Mouse (Mus musculus) heart, adult 2 months (tissue): ENCODE results near the gene Gm973. TPM values are rescaled to one million over a fixed set of nuclear protein-coding genes. Genes with fewer than 3 reads are reported as not detected.

Experiments
- DNase-seq, 2 experiments: peaks; one replicate each; pipeline ENCODE4 v3.0.0; 2021
- H3K27ac ChIP-seq: fragments of 200-600 bp; 2 replicates; pipeline ENCODE4 v1.8.1; 2022
- H3K27me3 ChIP-seq: fragments of 200-500 bp; 2 replicates; pipeline ENCODE4 v1.6.1; 2012; ENCODE audit warnings: mild to moderate bottlenecking, low read length, inconsistent platforms, mixed read lengths; ENCODE audit not compliant: control insufficient read depth, insufficient read depth
- H3K36me3 ChIP-seq: fragments of 200-500 bp; 2 replicates; pipeline ENCODE4 v1.6.1; 2012; ENCODE audit warnings: low read length, inconsistent platforms; ENCODE audit not compliant: control insufficient read depth, insufficient read depth
- H3K4me1 ChIP-seq: fragments of 200-500 bp; 2 replicates; pipeline ENCODE4 v1.6.1; 2011; ENCODE audit warnings: low read length; ENCODE audit not compliant: control insufficient read depth, insufficient read depth
- H3K4me3 ChIP-seq: fragments of 200-600 bp; 2 replicates; pipeline ENCODE4 v1.8.1; 2022
- H3K79me2 ChIP-seq: fragments of 200-500 bp; replicated peaks from 2 replicates; pipeline ENCODE4 v1.6.1; 2012; ENCODE audit warnings: mild to moderate bottlenecking, inconsistent platforms, low read length, moderate library complexity, mixed read lengths; ENCODE audit not compliant: control insufficient read depth, insufficient read depth
- H3K9ac ChIP-seq: fragments of 200-500 bp; 2 replicates; pipeline ENCODE4 v1.6.1; 2012; ENCODE audit warnings: low read depth, mild to moderate bottlenecking, control low read depth, inconsistent platforms, low read length, mixed read lengths
- CTCF ChIP-seq: fragments of 200-600 bp; IDR thresholded peaks from 2 replicates; pipeline ENCODE4 v1.8.1; 2022; ENCODE audit warnings: antibody characterized with exemption, mild to moderate bottlenecking, moderate library complexity
- EP300 ChIP-seq: fragments of 200-500 bp; IDR thresholded peaks from 2 replicates; pipeline ENCODE4 v1.6.1; 2011; ENCODE audit warnings: low read depth, low read length, control low read depth; ENCODE audit not compliant: insufficient read depth
- POLR2A ChIP-seq: fragments of 200-500 bp; IDR thresholded peaks from 2 replicates; pipeline ENCODE4 v1.6.1; 2011; ENCODE audit warnings: mild to moderate bottlenecking, low read depth, low read length, control low read depth; ENCODE audit not compliant: insufficient read depth
- WGBS: fragments of 180-500 bp; shearing (Covaris S2); methylation state at CpG from one replicate; pipeline ENCODE4 v1.1.7; 2018; 5-methylcytosine and 5-hydroxymethylcytosine counted together
- intact Hi-C: fragments of 180-260 bp; cut with DNase I; formaldehyde crosslinking; loops from one replicate; pipeline ENCODE4 v1.15.1; 2025
- polyA plus RNA-seq: library from polyadenylated mRNA; depleted of rRNA; stranded (reverse); fragments of >200 nt; gene quantifications from 2 replicates; pipeline ENCODE4 v1.2.3, GENCODE M21; 2012
- total RNA-seq, 2 experiments: library from RNA; stranded (reverse); gene quantifications; 2 replicates each; pipeline ENCODE4 v1.2.3; 2021

Gene Gm973
- total and polyA plus RNA-seq, 3 experiments: 0.30 to 0.45 TPM; not detected in 1

DNA sequence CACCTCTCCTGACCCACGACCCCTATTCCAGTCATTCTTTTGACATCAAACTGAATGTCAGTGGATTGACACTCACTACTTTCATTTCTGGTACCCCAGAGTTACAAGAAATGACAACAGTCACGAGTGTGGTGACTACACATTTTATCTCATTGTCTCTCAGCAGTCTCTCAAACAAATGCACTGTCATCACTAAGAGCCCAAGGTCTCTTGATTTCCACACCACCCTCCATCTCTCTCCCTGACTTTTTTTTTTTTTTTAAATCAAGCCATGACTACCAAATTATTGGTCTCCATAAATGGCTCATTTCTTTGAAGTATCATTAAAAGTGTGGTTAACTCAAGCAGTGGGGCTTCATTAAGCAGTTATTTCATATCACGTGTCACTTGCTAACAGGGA, 16.7 kb upstream of the Gm973 start:
- no peak overlapping the region for H3K4me3 ChIP-seq
- no peak overlapping the region for H3K9ac ChIP-seq
- H3K79me2 ChIP-seq: no peaks in the 10 kb centered on the region
- H3K4me1 ChIP-seq: no peaks in the 10 kb centered on the region
- no peaks in the 10 kb centered on the region for H3K27me3 ChIP-seq
- no peak for DNase-seq
- intact Hi-C loops: no loop called here
- whole genome bisulfite sequencing: 84% methylated on average over 3 of the region's 3 CpGs
- no peaks in the 10 kb centered on the region for H3K36me3 ChIP-seq
- TF ChIP-seq CTCF (no peak), POLR2A (no peak), EP300 (no peak)
- H3K27ac ChIP-seq: no peak overlapping the region

DNA sequence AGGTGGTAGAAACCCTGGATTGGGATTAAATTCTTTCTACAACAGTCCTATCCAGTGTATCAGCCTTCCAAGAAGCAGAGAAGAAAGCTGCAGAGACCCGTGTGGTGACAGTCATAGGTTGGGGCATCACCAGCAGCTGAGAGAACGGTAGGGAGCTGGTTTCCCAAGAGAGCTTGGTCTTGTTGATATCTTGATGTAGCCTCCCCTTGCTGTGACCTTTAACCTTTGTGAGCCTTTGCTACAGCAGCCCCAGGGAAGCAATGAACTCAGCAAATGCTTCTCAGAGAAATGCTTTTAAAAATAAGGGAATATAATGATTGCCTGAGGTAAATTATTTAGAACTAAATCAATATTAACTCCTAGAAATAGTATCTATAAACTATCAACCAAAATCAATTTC, 13.7 kb upstream of the Gm973 start:
- no peak overlapping the region for H3K4me3 ChIP-seq
- no peaks in the 10 kb centered on the region for H3K36me3 ChIP-seq
- H3K79me2 ChIP-seq: no peaks in the 10 kb centered on the region
- DNase-seq: no peak
- TF ChIP-seq EP300: no peak
- no peak for TF ChIP-seq POLR2A
- TF ChIP-seq CTCF: no peak
- H3K9ac ChIP-seq: no peak overlapping the region
- no peaks in the 10 kb centered on the region for H3K27me3 ChIP-seq
- no peaks in the 10 kb centered on the region for H3K4me1 ChIP-seq
- no peak overlapping the region for H3K27ac ChIP-seq
- WGBS: 87% methylated on average over 2 of the region's 2 CpGs
- intact Hi-C loops: no loop called here

DNA sequence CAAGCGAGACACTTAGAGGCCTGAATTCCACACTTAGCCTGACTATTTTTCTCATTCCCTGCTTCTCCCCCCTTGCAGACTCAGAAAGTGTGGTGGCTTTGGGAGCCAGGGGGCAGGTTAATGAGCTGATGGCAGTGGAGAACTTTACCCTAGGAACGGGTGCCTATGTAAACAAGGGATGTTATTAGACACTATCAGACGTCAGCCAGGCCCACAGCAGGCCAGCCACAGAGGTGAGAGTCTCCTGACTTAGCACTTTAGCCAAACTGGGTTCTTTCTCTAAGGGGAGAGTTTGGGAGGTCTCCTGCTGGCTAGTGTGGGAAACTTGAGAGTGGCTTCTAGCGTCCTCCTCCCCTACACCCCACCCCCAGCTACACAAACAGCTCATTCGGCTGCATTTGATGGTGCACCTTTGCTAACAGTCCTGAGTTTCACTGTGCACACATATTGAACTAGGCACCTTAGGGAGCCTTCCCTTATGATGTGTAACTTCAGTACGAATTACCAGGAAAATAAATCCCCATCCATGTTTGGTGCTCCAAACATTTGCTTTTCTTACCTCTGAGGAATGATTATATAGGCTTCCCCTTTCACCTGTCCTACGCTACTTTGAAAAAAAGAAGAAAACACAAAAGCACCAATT, 12.3 kb upstream of the Gm973 start:
- H3K4me1 ChIP-seq: no peaks in the 10 kb centered on the region
- H3K9ac ChIP-seq: no peak overlapping the region
- TF ChIP-seq EP300 (no peak), POLR2A (no peak), CTCF (no peak)
- H3K79me2 ChIP-seq: no peaks in the 10 kb centered on the region
- intact Hi-C loops: no loop called here
- H3K27me3 ChIP-seq: no peaks in the 10 kb centered on the region
- H3K4me3 ChIP-seq: no peak overlapping the region
- DNase-seq: no peak
- no peak overlapping the region for H3K27ac ChIP-seq
- no peaks in the 10 kb centered on the region for H3K36me3 ChIP-seq
- WGBS: 63% methylated on average over 7 of the region's 7 CpGs

DNA sequence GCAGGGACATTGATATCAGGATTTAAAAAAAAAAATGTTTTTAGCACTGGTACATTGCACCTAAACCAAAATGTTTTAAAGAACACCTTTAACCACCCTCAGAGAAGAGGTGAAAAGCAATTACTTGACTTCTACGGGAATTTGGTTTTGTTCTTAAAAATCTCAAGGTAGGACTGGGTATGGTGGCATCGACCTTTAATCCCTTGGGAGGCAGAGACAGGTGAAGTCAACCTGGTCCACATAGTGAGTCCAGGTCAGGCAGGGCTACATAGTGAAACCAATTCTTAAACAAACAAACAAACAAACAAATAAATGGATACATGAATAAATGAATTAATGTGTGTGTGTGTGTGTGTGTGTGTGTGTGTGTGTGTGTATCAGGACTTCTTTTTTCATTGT, 11.8 kb upstream of the Gm973 start:
- H3K27me3 ChIP-seq: no peaks in the 10 kb centered on the region
- intact Hi-C loops: no loop called here
- TF ChIP-seq CTCF: no peak
- no peak for TF ChIP-seq POLR2A
- no peak for TF ChIP-seq EP300
- WGBS: 81% methylated on average over 2 of the region's 2 CpGs
- H3K79me2 ChIP-seq: no peaks in the 10 kb centered on the region
- H3K4me3 ChIP-seq: no peak overlapping the region
- DNase-seq: no peak
- no peak overlapping the region for H3K27ac ChIP-seq
- H3K9ac ChIP-seq: no peak overlapping the region
- H3K36me3 ChIP-seq: no peaks in the 10 kb centered on the region
- no peaks in the 10 kb centered on the region for H3K4me1 ChIP-seq

DNA sequence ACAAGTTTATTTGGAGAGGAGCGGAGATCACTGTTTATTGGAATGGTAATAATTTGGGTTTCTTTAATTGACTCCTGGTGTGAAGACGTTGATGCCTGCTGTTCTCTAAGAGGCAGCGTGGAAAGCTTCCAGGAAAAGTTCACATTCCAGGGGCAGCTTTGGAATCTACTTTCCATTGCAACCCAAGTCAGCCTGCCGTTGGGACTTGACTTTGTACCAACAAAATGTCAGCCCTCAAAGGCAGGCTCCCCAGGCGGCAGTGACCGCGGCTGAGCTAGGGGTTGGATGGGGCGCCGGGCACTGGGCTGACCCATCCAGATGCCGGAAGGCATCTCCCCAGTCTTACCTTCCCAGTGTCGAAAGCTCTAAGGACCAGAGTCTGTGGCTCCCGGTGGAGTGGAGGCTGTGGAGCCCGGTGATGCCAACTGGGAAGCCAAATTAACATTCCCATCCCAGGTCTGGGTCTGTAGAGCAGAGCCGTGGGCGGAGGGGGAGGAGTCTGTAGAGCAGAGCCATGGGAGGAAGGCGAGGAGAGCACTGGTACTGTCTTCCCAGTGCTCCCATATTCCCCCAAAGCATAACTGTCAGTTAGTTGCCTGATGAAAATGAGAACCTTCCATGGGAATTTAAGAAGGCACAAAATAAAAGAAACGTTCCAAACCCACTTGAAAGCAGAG, 7.5 kb upstream of the Gm973 start:
- H3K79me2 ChIP-seq: no peaks in the 10 kb centered on the region
- no peak overlapping the region for H3K4me3 ChIP-seq
- H3K9ac ChIP-seq: no peak overlapping the region
- no peaks in the 10 kb centered on the region for H3K27me3 ChIP-seq
- WGBS: 32% methylated on average over 17 of the region's 17 CpGs
- intact Hi-C loops: no loop called here
- H3K27ac ChIP-seq: no peak overlapping the region
- DNase-seq: peak; percentile 20 to 33
- no peak for TF ChIP-seq CTCF
- TF ChIP-seq EP300: no peak
- no peak for TF ChIP-seq POLR2A
- no peaks in the 10 kb centered on the region for H3K36me3 ChIP-seq
- no peaks in the 10 kb centered on the region for H3K4me1 ChIP-seq

DNA sequence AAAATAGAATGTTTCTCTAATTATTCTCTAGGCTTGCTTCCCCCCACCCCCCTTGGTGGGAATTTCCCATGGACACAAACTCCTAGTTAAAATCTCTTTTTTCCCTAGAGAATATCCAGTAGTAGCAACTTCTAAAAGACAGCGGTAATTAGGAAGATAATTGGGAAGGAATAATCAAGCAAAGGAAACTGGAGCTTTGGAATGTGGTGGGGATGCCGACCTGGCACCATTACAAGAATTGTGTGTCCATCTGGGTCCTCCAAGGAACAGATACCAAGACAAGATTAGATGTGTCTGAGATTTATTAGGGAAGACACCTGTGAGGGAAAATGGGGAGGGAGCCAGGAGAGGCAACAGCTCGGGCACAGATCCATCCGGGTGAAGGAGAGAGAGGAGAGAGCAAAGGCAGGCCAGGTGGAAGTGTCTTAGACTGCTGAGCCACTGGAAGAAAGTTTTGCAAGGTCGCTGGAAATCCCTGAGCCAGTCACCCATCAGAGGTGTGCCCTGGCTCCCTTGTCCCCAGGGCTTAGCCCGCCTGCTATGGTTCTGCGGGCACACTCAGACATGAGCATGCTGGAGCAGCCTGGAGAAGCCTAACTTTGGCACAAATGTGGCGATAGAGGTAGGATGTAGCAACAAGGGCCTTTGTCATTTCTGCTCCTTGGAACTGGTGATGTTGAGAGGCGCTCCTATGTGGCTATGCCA, 4.3 kb upstream of the Gm973 start:
- Histone ChIP-seq H3K4me3 (no peak overlapping the region), H3K79me2 (no peaks in the 10 kb centered on the region), H3K36me3 (no peaks in the 10 kb centered on the region), H3K4me1 (peaks cover 5% of the 10 kb centered on the region), H3K27me3 (no peaks in the 10 kb centered on the region), H3K9ac (no peak overlapping the region), H3K27ac (no peak overlapping the region)
- DNase-seq: no peak
- intact Hi-C loops: no loop called here
- TF ChIP-seq EP300: no peak
- TF ChIP-seq CTCF: no peak
- no peak for TF ChIP-seq POLR2A
- 73% methylated on average over 9 of the region's 9 CpGs for WGBS
